Mouse (Mus musculus) lung, postnatal 25 days (tissue): ENCODE results near the gene Brd9.
A peak's percentile ranks its signal among the peaks of the same experiment; 100 is the strongest.

Experiments
- DNase-seq: peaks from one replicate; pipeline ENCODE4 v3.0.0; 2022; ENCODE audit warnings: low spot score

The Brd9 gene

GRCm38 (mm10) chr13:73937321-73938176, at the start of gene Brd9, which contains the start of gene Trip13:
Gene Brd9 (plus strand): TSS chr13:73937811.
Gene Trip13 (minus strand): TSS chr13:73937784.
- DNase-seq, result peak; percentile 91

DNA sequence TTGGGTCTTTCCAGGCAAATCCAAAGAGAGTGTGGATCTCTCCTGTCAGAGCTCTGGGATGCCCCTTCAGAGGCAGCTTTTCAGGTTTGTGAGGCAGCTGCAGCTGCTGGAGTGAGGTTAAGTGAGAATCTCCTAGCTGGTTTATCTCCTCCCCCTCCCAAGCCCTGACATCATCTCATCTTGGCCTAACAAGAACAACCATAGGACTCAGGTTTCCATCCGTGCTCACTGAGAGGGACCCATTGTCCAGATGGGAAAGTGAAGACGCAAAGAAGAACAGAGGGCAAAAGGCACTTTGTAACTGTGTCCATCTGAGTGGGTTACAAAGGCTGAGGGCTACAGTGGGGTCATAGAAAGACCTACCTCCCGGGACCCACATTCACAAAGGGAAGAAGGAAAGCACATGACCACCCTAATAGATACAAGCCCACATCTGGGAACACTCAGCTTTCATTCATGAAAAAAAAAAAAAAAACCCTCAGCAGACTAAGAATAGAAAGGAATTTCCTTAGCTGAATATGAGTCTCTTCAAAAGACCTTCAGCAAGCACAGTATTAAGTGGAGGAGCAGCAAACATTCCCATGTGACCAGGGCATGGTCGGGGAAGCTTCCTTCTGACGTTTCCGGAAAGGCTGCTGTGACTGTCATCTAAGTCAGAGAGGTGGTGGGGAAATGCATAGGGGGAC, 45.0 kb upstream of the Brd9 start:
- peak; percentile 31 for DNase-seq

- DNase-seq, result no peak
Observed at GRCm38 (mm10) chr13:73897561-73897960, 40.0 kb upstream of the Brd9 start.

DNA sequence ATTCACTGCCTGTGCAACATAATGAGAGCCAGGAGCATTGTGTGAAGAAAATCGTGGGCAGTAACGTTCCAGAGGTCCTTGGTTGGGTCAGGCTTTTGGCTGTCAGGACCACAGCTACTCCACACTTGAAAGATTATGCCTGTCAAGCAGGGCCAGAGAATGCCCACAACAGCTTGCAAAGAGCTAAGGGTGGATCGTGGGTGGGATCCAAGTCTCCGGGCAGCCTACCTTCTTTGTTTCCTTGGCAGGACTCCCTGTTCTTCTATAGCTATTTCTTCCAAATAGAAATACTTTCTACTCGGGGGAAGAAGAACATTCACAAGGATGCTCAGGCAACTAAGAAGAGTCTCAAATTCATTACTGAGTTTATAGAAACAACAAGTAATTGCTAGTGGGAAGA, 30.5 kb upstream of the Brd9 start:
- no peak for DNase-seq

GRCm38 (mm10) chr13:73907683-73908412, 29.8 kb upstream of the Brd9 start:
- peak; percentile 47 for DNase-seq

- no peak for DNase-seq
Observed at GRCm38 (mm10) chr13:73913066-73913465, 24.5 kb upstream of the Brd9 start.

DNA sequence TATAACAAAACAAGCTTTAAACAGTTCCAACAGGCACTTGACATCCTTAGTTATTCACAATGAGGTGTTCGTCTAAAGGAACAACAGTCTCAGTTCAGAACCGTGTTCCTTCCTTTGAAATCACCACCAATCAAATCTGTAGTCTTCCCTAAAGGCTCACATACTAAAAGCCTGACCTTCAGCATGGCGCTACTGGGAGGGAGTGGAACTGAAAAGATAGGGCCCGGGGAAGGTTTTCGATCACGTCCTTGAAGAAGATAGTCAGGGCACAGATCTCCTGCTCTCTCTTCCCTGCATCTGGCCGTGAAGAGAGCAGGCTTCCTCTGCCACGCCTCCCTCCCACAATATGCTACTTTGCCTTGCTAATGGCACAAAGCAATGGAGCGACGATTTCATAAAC, 5.4 kb upstream of the Brd9 start:
- DNase-seq, result no peak

DNA sequence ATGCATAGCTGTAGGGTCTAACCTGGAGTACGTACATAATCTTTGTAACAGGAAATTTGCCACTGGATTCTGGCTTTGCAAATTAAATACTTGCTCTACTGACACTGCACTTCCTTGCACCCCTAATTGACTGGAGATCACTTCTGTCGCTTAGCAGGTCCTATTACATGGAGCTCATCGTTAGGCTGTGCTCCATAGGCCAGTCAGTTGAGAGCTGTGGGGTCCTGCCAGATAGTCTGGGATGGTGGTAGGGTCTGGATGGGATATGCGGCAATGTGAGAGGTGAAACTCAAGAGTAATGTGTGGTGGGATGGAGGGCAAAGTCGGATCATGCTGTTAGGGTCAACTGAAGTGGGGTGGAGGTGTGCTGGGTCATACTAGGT, 682 bp upstream of the Brd9 start:
- DNase-seq, result no peak

GRCm38 (mm10) chr13:73938177-73938560, 558 bp downstream of the Brd9 start:
- no peak for DNase-seq

DNA sequence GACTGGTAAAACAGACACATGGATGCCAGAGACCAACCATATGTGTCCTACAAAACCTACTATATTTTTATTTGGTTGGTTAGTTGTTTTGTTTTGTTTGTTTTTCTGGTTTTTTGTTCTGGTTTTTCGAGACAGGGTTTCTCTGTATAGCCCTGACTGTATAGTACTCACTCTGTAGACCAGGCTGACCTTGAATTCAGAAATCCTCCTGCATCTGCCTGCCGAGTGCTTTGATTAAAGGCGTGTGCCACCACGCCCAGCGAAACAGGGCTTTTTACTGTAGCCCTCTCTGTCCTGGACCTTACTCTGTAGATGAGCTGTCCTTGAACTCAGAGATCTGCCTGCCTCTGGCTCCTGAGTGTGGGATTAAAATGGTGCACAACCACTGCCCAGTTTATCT, 1.5 kb downstream of the Brd9 start:
- no peak for DNase-seq

DNA sequence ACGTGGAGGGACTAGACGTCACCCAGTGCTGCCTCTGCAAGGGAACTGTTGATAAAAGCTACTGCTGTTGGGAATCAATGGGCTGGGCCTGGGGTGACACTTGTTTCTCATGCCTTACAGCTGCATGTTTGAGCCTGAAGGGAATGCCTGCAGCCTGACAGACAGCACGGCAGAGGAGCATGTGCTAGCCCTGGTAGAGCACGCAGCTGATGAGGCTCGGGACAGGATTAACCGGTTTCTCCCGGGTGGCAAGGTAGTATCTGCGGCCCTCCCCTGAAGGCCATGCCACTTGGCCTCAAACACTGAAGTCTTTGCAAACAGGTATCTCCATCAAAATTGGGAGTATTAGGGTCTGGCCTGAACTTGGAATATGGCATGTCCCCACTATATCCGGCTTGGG, 7.0 kb downstream of the Brd9 start:
- no peak for DNase-seq

DNA sequence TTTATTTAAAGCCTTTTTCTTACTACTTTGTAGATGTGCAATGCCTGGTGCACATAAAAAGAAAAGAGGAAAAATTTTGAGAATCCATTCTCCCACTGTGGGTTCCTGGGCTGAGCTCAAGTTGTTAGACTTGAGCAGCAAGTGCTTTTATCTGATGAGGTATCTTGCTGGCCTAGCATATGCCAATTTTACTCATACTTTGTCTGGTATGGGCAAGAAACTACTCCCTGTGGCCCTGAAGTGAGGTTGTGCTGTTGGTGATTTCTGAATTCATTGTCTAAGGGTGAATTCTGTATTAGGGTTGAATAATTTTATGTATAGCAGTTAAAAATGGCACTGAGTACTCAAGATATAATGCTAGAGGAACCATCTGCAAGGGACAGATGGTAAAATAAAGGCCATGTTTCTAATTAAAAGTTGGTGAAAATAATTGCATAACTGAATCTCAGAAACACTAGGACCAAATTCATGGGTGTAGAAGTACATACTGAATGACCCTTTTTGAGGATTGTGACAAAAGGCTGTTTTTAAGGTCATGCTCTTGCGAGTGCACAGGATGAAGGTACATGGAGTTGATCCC, 16.0 kb downstream of the Brd9 start:
- no peak for DNase-seq

GRCm38 (mm10) chr13:73954666-73955065, 17.1 kb downstream of the Brd9 start:
- DNase-seq, result no peak

DNA sequence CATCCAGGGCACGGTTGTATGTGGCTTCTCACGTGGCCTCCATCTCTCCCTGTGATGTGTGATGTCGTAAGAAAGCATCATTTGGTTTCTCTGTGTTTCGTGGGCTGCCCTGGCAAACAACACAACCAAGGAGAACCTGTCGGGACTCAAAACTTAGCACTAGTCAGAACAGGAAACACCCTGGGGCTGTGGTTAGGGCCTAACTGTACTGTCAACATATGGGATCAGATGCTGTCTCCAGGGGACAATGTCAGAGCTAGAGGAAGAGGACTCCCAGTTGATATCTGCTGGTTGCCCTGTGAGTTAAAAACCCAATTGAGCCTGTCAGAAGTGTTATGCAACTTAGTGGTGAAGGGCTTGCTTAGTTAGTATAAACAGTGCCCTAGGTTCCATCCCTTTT, 17.9 kb downstream of the Brd9 start:
- DNase-seq, result no peak

DNA sequence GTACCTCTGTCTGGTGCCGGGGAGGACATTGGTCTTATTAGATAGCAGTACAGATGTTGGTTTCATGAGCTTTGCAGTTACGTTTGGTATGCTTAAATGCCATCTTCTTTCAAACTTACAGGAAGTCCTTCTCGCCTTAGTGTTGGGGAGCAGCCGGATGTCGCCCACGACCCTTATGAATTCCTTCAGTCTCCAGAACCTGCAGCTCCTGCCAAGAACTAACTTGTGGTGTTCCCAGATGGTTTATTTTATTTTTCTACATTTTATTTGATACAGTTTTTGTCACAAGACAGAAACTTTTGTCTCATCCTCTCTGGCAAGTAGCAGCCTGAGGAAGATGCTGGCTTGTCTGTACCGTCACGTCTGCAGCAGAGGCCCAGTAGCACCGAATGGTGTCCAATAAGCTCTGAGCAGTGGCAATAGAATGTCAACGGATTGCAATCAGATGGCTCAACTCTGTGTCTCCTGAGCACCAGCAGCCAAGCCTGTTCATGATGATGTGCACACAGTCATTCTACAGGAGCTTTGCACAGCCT, 22.6 kb downstream of the Brd9 start:
- no peak for DNase-seq

- DNase-seq, result no peak
Observed at GRCm38 (mm10) chr13:73961177-73961576, 23.6 kb downstream of the Brd9 start.

GRCm38 (mm10) chr13:73963551-73963950, 25.9 kb downstream of the Brd9 start, which contains the start of gene Zdhhc11:
Gene Zdhhc11 (plus strand): TSS chr13:73963851.
- no peak for DNase-seq

DNA sequence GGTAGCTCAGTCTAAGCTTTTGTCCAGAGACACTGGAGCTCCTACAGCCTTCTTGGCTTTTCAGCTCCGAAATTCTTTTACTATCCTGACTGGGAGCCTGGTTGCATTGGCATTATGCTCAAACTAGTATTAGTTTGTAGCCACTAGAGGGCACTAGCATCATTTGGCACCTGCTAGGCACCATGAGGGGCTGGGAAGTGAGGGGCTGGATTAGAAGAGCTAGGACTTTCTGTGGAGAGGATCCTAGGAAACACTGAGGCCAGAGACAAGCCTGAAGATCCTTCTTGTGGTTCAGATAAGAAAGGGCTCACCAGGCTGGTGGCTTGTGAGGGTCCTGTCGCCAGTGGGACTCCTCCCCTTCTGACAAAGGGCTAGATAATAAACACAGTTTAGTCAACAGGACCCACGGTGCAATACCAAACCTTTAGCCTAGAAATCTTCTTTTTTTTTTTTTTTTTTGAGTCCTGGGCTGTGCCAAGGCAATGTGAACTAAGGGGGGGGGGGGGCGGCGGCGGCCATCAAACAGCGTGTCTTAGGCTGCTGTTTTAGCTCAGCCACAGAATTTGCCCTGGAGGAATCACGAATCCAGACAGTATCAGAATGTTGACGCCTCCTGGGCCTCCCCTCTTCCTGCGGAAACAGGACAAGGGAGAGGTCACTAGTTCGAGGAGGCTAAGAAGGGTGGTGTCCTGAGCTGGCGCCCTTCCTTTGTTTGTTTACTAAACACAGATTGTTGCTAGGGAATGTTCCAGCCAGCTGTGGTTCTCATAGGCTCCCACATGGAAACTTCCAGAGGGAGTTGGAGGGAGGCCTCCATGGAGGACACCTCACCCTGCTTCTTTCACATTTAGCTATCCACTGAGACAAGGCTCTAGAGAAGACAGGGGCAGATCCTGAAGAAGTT, 33.2 kb downstream of the Brd9 start:
- peak; percentile 94 for DNase-seq

- DNase-seq, result peak; percentile 9
Observed at GRCm38 (mm10) chr13:73974523-73974922, 36.9 kb downstream of the Brd9 start.

DNA sequence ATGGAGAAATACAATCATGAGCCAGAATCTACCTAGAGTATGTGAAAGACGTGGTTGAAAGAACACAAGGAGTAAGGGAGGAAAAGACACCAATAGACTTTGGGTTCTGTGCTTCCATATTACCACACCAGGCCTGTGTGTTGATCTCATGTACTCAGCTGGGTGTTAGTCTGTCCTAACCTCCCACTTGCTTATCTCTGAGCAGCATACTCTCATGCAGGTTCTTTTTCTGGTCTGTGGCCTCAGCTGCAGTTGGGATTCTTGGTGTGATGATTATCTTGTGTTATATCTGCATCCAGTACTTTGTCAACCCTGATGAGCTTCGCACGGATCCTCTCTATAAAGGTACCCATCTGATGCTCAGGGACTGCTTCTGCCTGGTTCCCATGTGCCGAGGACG, 39.3 kb downstream of the Brd9 start:
- DNase-seq, result no peak

GRCm38 (mm10) chr13:73990325-73990724, 52.7 kb downstream of the Brd9 start:
- no peak for DNase-seq
